Mouse (Mus musculus) C2C12 (cell line): ENCODE data around the gene B3galt1. TPM values are rescaled to one million over a fixed set of nuclear protein-coding genes. Genes with fewer than 3 reads are reported as not detected.

Source experiments
- H3K27me3 ChIP-seq: one replicate; pipeline ENCODE4 v1.6.1; 2011; ENCODE audit not compliant: control insufficient read depth, insufficient read depth, insufficient read length
- H3K36me3 ChIP-seq: one replicate; pipeline ENCODE4 v1.6.1; 2011; ENCODE audit not compliant: control insufficient read depth, insufficient read depth
- H3K4me3 ChIP-seq: one replicate; pipeline ENCODE4 v1.5.1; 2011; ENCODE audit warnings: mild to moderate bottlenecking, control low read depth; ENCODE audit not compliant: poor library complexity, insufficient read depth, severe bottlenecking
- H3K79me2 ChIP-seq: one replicate; pipeline ENCODE4 v1.6.1; 2011; ENCODE audit not compliant: control insufficient read depth, insufficient read depth
- H3K79me3 ChIP-seq: one replicate; pipeline ENCODE4 v1.6.1; 2011; ENCODE audit warnings: low read depth, control low read depth
- H3ac ChIP-seq: one replicate; pipeline ENCODE3; 2011; ENCODE audit warnings: low read depth; ENCODE audit not compliant: control insufficient read depth, insufficient read length
- CEBPB ChIP-seq: IDR thresholded peaks from one replicate; pipeline ENCODE4 v1.6.1; 2011; ENCODE audit warnings: low read depth, mild to moderate bottlenecking, control low read depth, moderate library complexity
- CTCF ChIP-seq: IDR thresholded peaks from one replicate; pipeline ENCODE4 v1.5.1; 2011; ENCODE audit not compliant: control insufficient read depth, insufficient read depth, insufficient read length
- FOSL1 ChIP-seq: IDR thresholded peaks from one replicate; pipeline ENCODE4 v1.8.0; 2011; ENCODE audit warnings: mild to moderate bottlenecking, low read length; ENCODE audit not compliant: poor library complexity, insufficient read depth, severe bottlenecking
- MAX ChIP-seq: IDR thresholded peaks from one replicate; pipeline ENCODE4 v1.6.1; 2011; ENCODE audit warnings: mild to moderate bottlenecking, control low read depth
- MYOD1 ChIP-seq: IDR thresholded peaks from one replicate; pipeline ENCODE4 v1.6.1; 2011; ENCODE audit warnings: low read depth; ENCODE audit not compliant: control insufficient read depth, insufficient read length
- MYOG ChIP-seq: IDR thresholded peaks from one replicate; pipeline ENCODE4 v1.6.1; 2011; ENCODE audit not compliant: control insufficient read depth, insufficient read length; ENCODE audit errors: extremely low read depth
- USF1 ChIP-seq: IDR thresholded peaks from one replicate; pipeline ENCODE4 v1.6.1; 2011; ENCODE audit warnings: low read depth, mild to moderate bottlenecking, control low read depth, moderate library complexity
- polyA plus RNA-seq: library from polyadenylated mRNA; unstranded; fragments of >200 nt; fragmentation: generic; extraction: Trizol; gene quantifications from one replicate; pipeline ENCODE4 v1.2.1, GENCODE M21; 2012; ENCODE audit warnings: missing spikeins

B3galt1 gene
- polyA plus RNA-seq, 1 experiment: 1.4 TPM

GRCm38 (mm10) chr2:67983563-67983962 is 417.9 kb downstream of the B3galt1 start:
- no peaks in the 10 kb centered on the region for H3K79me2 ChIP-seq
- H3K4me3 ChIP-seq: no peak overlapping the region
- H3K27me3 ChIP-seq: no peaks in the 10 kb centered on the region
- no peak for TF ChIP-seq MYOG
- TF ChIP-seq CTCF: no peak
- no peak for TF ChIP-seq MAX
- no peak for TF ChIP-seq FOSL1
- TF ChIP-seq CEBPB: no peak
- TF ChIP-seq MYOD1: no peak
- no peak for TF ChIP-seq USF1
- no peaks in the 10 kb centered on the region for H3K36me3 ChIP-seq
- H3ac ChIP-seq: no peak overlapping the region
- no peaks in the 10 kb centered on the region for H3K79me3 ChIP-seq

- Histone ChIP-seq H3K36me3 (no peaks in the 10 kb centered on the region), H3K4me3 (no peak overlapping the region), H3K79me2 (no peaks in the 10 kb centered on the region), H3ac (no peak overlapping the region), H3K79me3 (no peaks in the 10 kb centered on the region), H3K27me3 (no peaks in the 10 kb centered on the region)
- no peak for TF ChIP-seq MAX
- no peak for TF ChIP-seq USF1
- no peak for TF ChIP-seq FOSL1
- no peak for TF ChIP-seq CEBPB
- no peak for TF ChIP-seq CTCF
- TF ChIP-seq MYOD1: no peak
- no peak for TF ChIP-seq MYOG
These were observed 419.5 kb downstream of the B3galt1 start for GRCm38 (mm10) chr2:67985133-67985532.

GRCm38 (mm10) chr2:67993421-67993820 is 427.8 kb downstream of the B3galt1 start:
- Histone ChIP-seq H3K79me2 (no peaks in the 10 kb centered on the region), H3ac (no peak overlapping the region), H3K4me3 (no peak overlapping the region), H3K79me3 (no peaks in the 10 kb centered on the region), H3K36me3 (no peaks in the 10 kb centered on the region), H3K27me3 (no peaks in the 10 kb centered on the region)
- TF ChIP-seq FOSL1 (no peak), MYOG (no peak), CEBPB (no peak), USF1 (no peak), MYOD1 (no peak), CTCF (no peak), MAX (no peak)

GRCm38 (mm10) chr2:68003091-68003490 is 437.4 kb downstream of the B3galt1 start:
- H3K27me3 ChIP-seq: no peaks in the 10 kb centered on the region
- no peaks in the 10 kb centered on the region for H3K79me3 ChIP-seq
- no peak for TF ChIP-seq FOSL1
- no peak for TF ChIP-seq CEBPB
- TF ChIP-seq CTCF: no peak
- TF ChIP-seq MYOG: no peak
- TF ChIP-seq MYOD1: no peak
- no peak for TF ChIP-seq MAX
- no peak for TF ChIP-seq USF1
- H3K79me2 ChIP-seq: no peaks in the 10 kb centered on the region
- no peak overlapping the region for H3ac ChIP-seq
- no peaks in the 10 kb centered on the region for H3K36me3 ChIP-seq
- no peak overlapping the region for H3K4me3 ChIP-seq

GRCm38 (mm10) chr2:68005210-68005609 is 439.5 kb downstream of the B3galt1 start:
- H3K36me3 ChIP-seq: no peaks in the 10 kb centered on the region
- no peaks in the 10 kb centered on the region for H3K79me3 ChIP-seq
- no peaks in the 10 kb centered on the region for H3K79me2 ChIP-seq
- H3K27me3 ChIP-seq: no peaks in the 10 kb centered on the region
- TF ChIP-seq MYOD1 (peak; percentile 80), FOSL1 (no peak), USF1 (no peak), CEBPB (peak; percentile 16), MYOG (no peak), MAX (no peak), CTCF (no peak)
- no peak overlapping the region for H3K4me3 ChIP-seq
- no peak overlapping the region for H3ac ChIP-seq

- no peaks in the 10 kb centered on the region for H3K79me2 ChIP-seq
- no peak for TF ChIP-seq CTCF
- no peak for TF ChIP-seq MAX
- no peak for TF ChIP-seq MYOD1
- no peak for TF ChIP-seq FOSL1
- no peak for TF ChIP-seq MYOG
- TF ChIP-seq USF1: no peak
- no peak for TF ChIP-seq CEBPB
These were observed 440.0 kb downstream of the B3galt1 start for GRCm38 (mm10) chr2:68005711-68006110.

More at GRCm38 (mm10) chr2:68005711-68006110, 440.0 kb downstream of the B3galt1 start:
- H3K79me3 ChIP-seq: no peaks in the 10 kb centered on the region
- H3K4me3 ChIP-seq: no peak overlapping the region
- H3K27me3 ChIP-seq: no peaks in the 10 kb centered on the region
- H3K36me3 ChIP-seq: no peaks in the 10 kb centered on the region
- no peak overlapping the region for H3ac ChIP-seq
